Mouse (Mus musculus) midbrain, postnatal 0 days (tissue): ENCODE results near the gene Irf7. TPM values are rescaled to one million over a fixed set of nuclear protein-coding genes. Genes with fewer than 3 reads are reported as not detected.

Source experiments
- ATAC-seq: fragments of 200-750 bp; cut with Nextera tagmentation; 2 replicates; pipeline ENCODE4 v1.8.0; 2017; ENCODE audit warnings: moderate number of reproducible peaks, mild to moderate bottlenecking, moderate TSS enrichment, moderate library complexity; ENCODE audit not compliant: low FRiP score
- DNase-seq: peaks from one replicate; pipeline ENCODE4 v3.0.0-alpha.2; 2015; ENCODE audit warnings: low spot score
- H3K27ac ChIP-seq: fragments of 300-500 bp; sonication (generic); 2 replicates; pipeline ENCODE4 v1.5.1; 2014; ENCODE audit warnings: low read depth, mild to moderate bottlenecking, low read length, mixed read lengths
- H3K27me3 ChIP-seq: fragments of 300-500 bp; sonication (generic); 2 replicates; pipeline ENCODE4 v1.6.1; 2014; ENCODE audit warnings: low read length, control low read depth, mixed read lengths; ENCODE audit not compliant: insufficient read depth
- H3K36me3 ChIP-seq: fragments of 300-500 bp; sonication (generic); 2 replicates; pipeline ENCODE4 v1.6.1; 2014; ENCODE audit warnings: low read length, control low read depth, mixed read lengths; ENCODE audit not compliant: insufficient read depth
- H3K4me1 ChIP-seq: fragments of 300-500 bp; sonication (generic); 2 replicates; pipeline ENCODE4 v1.6.1; 2014; ENCODE audit warnings: mild to moderate bottlenecking, control low read depth, antibody characterized with exemption, low read length, mixed read lengths; ENCODE audit not compliant: insufficient read depth
- H3K4me2 ChIP-seq: fragments of 300-500 bp; sonication (generic); 2 replicates; pipeline ENCODE4 v1.6.1; 2014; ENCODE audit warnings: low read depth, mild to moderate bottlenecking, low read length, mixed read lengths; ENCODE audit not compliant: poor library complexity, severe bottlenecking
- H3K4me3 ChIP-seq: fragments of 300-500 bp; sonication (generic); 2 replicates; pipeline ENCODE4 v1.5.1; 2014; ENCODE audit warnings: low read depth, mild to moderate bottlenecking, low read length, moderate library complexity
- H3K9ac ChIP-seq: fragments of 300-500 bp; sonication (generic); replicated peaks from 2 replicates; pipeline ENCODE4 v1.6.1; 2014; ENCODE audit warnings: mild to moderate bottlenecking, low read length, moderate library complexity, mixed read lengths; ENCODE audit not compliant: poor library complexity, severe bottlenecking
- H3K9me3 ChIP-seq: fragments of 300-500 bp; sonication (generic); 2 replicates; pipeline ENCODE4 v1.6.1; 2016; ENCODE audit warnings: low read length, control low read depth
- CTCF ChIP-seq: IDR thresholded peaks from 2 replicates; pipeline ENCODE4 v1.5.1; 2016; ENCODE audit warnings: antibody characterized with exemption, mild to moderate bottlenecking
- WGBS: fragments of 180-500 bp; shearing (Covaris S2); extraction: QIAGEN DNeasy Blood & Tissue Kit; methylation state at CpG from one replicate; pipeline ENCODE4 v1.1.7; 2014; 5-methylcytosine and 5-hydroxymethylcytosine counted together
- polyA plus RNA-seq: library from polyadenylated mRNA; unstranded; fragments of >200 nt; fragmentation: Nextera tagmentation; extraction: Ambion mirVana; gene quantifications from 2 replicates; pipeline ENCODE4 v1.2.1, GENCODE M21; 2015
- total RNA-seq: library from RNA; depleted of rRNA; stranded (reverse); fragments of >200 nt; gene quantifications from 2 replicates; pipeline ENCODE4 v1.2.3, GENCODE M21; 2014

Gene Irf7
- total and polyA plus RNA-seq, 2 experiments from 2014 or later = 2.9 to 4.5 TPM

GRCm38 (mm10) chr7:141221249-141222125 lies 44.8 kb downstream of the Irf7 start:
- Histone ChIP-seq H3K9me3 (no peaks in the 10 kb centered on the region), H3K4me3 (peak overlapping the region; percentile 43), H3K27me3 (no peaks in the 10 kb centered on the region), H3K27ac (0 out of 2 replicates have a peak overlapping the region, but pooled peaks have one; percentile 38), H3K9ac (peak overlapping the region; percentile 62), H3K4me2 (peak overlapping the region; percentile 72), H3K4me1 (peaks cover 10% of the 10 kb centered on the region), H3K36me3 (0 out of 2 replicates have a peak, but pooled peaks cover 4% of the 10 kb centered on the region)
- WGBS = 3% methylated on average over 43 of the region's 44 CpGs
- TF ChIP-seq CTCF = peak; percentile 60
- peak; percentile 92 for ATAC-seq
- DNase-seq = peak; percentile 97

- Histone ChIP-seq H3K4me1 (peaks cover 14% of the 10 kb centered on the region), H3K27ac (no peak overlapping the region), H3K9ac (no peak overlapping the region), H3K4me3 (no peak overlapping the region), H3K9me3 (no peaks in the 10 kb centered on the region), H3K27me3 (no peaks in the 10 kb centered on the region), H3K36me3 (0 out of 2 replicates have a peak, but pooled peaks cover 4% of the 10 kb centered on the region), H3K4me2 (no peak overlapping the region)
- DNase-seq (no peak), ATAC-seq (no peak)
- WGBS = 76% methylated on average over 1 of the region's 1 CpGs
- no peak for TF ChIP-seq CTCF
Observed at GRCm38 (mm10) chr7:141220377-141220776, 45.9 kb downstream of the Irf7 start.

- Histone ChIP-seq H3K4me2 (no peak overlapping the region), H3K27ac (no peak overlapping the region), H3K4me3 (no peak overlapping the region), H3K9ac (no peak overlapping the region), H3K4me1 (peaks cover 18% of the 10 kb centered on the region), H3K36me3 (0 out of 2 replicates have a peak, but pooled peaks cover 4% of the 10 kb centered on the region), H3K9me3 (no peaks in the 10 kb centered on the region), H3K27me3 (no peaks in the 10 kb centered on the region)
- no peak for TF ChIP-seq CTCF
- WGBS = 100% methylated on average over 1 of the region's 1 CpGs
- DNase-seq (no peak), ATAC-seq (no peak)
Observed at GRCm38 (mm10) chr7:141219558-141220099, 46.7 kb downstream of the Irf7 start.

GRCm38 (mm10) chr7:141218557-141219133 lies 47.6 kb downstream of the Irf7 start:
- Histone ChIP-seq H3K4me3 (no peak overlapping the region), H3K27ac (no peak overlapping the region), H3K4me2 (no peak overlapping the region), H3K9me3 (no peaks in the 10 kb centered on the region), H3K9ac (no peak overlapping the region), H3K27me3 (no peaks in the 10 kb centered on the region), H3K4me1 (peaks cover 18% of the 10 kb centered on the region), H3K36me3 (0 out of 2 replicates have a peak, but pooled peaks cover 4% of the 10 kb centered on the region)
- no peak for ATAC-seq
- no peak for TF ChIP-seq CTCF
- WGBS = 91% methylated on average over 5 of the region's 5 CpGs
- no peak for DNase-seq

DNA sequence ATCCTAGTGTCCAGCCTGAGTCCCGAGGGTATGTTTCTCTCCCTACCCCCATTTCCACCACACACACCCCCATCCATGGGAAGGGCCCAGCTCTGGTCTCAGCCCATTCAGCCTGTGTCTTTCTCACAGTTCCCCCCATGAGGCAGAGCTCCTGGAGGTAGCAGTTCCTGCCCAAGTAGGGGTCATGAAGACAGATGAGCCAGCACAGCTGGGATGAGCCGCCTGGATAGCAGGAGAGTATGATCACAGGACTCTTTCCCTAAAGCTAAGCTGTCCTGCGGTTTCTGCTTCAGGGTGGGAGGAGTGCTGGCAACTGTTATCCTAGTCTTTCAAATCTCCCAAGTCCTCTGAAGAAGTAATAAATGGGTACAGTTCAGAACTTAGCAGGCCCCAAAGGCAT lies 48.1 kb downstream of the Irf7 start:
- no peak for ATAC-seq
- Histone ChIP-seq H3K4me3 (no peak overlapping the region), H3K9me3 (no peaks in the 10 kb centered on the region), H3K9ac (no peak overlapping the region), H3K36me3 (0 out of 2 replicates have a peak, but pooled peaks cover 4% of the 10 kb centered on the region), H3K4me1 (peaks cover 18% of the 10 kb centered on the region), H3K27me3 (no peaks in the 10 kb centered on the region), H3K27ac (no peak overlapping the region), H3K4me2 (no peak overlapping the region)
- no peak for TF ChIP-seq CTCF
- DNase-seq = no peak
- WGBS = 84% methylated on average over 3 of the region's 3 CpGs
